Mouse (Mus musculus) adrenal gland, postnatal 10 days (tissue): ENCODE results near the gene Stag1. TPM values are rescaled to one million over a fixed set of nuclear protein-coding genes. Genes with fewer than 3 reads are reported as not detected.

Source experiments
- DNase-seq: peaks from one replicate; pipeline ENCODE4 v3.0.0; 2021; ENCODE audit warnings: mixed read lengths
- long read RNA-seq, 2 experiments: library from polyadenylated mRNA; stranded (forward); transcript quantifications; one replicate each; pipeline ENCODE4 v2.0.0; 2021
- total RNA-seq, 2 experiments: library from RNA; stranded (reverse); gene quantifications; 2 replicates each; pipeline ENCODE4 v1.2.3; 2021

Stag1 gene
- 10 to 100 TPM; 41.4 to 47.9 TPM for total RNA-seq
- long read RNA-seq, experiment 1, partial matches to known transcripts, result 1 of 9 reads
- long read RNA-seq, experiment 1, other reads (novel, unspliced or antisense), result 4 of 9 reads
- long read RNA-seq, experiment 2, full-length matches to known transcripts, result 10 of 15 reads
- long read RNA-seq, experiment 2, partial matches to known transcripts, result 3 of 15 reads
- long read RNA-seq, experiment 2, other reads (novel, unspliced or antisense), result 2 of 15 reads

GRCm38 (mm10) chr9:100597546-100597945 is at the start of gene Stag1:
Stag1 (plus strand) TSS chr9:100597798.
- no peak for DNase-seq

DNA sequence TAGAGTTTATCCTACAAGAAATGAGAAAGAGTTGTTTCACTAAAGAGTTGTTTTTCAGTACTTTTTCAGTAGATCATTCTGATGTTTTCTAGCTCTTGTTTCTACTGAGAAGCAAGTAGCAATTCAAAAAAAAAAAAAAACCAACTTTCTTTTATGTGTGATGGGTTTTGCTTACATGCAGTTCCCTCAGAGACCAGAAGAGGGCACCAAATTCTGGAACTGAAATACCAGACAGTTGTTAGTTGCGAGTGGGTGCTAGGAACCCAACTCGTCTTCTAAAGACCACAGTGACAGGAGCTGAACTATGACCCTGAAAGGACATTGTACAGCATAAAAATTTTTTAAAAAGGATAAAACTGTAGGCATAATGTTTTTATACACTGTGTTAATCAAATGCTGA is 49.3 kb upstream of the Stag1 start:
- peak; percentile 21 for DNase-seq

- DNase-seq, result no peak
Measured at GRCm38 (mm10) chr9:100555686-100556085, 41.9 kb upstream of the Stag1 start.

DNA sequence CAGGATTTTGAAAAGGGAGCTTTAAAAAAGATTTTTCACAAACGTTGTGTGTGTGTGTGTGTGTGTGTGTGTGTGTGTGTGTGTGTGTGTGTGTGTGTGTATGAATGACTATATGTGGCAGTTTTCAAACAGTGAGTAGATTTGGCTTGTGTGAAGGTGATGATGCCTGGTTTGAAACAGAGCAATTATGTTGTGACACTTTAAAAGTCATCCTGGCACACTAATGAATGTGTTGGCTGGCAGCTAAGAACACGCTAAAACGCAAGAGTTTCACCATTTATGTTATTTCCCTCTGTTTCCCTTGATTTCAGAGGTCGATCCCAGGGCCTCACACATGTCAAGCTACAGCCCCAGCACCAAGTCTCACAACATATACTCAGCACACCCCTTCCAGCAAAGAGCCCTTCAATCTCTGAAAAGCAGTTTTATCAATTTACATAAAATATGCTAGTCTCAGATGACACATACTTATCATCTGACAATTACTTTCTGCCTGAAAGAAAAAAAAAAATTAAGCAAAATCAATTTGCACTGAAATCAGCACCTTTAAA is 39.5 kb upstream of the Stag1 start:
- no peak for DNase-seq

DNA sequence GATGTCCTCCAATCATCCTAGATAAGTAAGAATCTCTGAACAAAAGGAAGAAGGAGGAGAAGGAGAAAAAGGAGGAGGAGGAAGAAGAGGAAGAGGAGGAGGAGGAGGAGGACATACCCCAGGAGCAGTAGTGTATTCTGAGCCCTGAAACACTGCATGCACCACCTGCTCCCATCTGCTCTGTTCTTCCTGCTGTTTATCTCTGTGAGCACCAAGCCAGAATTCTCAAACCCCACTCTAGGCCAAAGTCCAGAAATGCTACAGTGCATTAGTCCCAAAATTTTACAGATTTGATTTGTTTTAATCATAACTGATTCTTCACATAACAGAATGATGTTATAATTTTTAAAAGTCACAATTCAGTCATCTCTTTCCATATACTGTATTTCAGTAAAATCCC is 38.6 kb upstream of the Stag1 start:
- no peak for DNase-seq

DNA sequence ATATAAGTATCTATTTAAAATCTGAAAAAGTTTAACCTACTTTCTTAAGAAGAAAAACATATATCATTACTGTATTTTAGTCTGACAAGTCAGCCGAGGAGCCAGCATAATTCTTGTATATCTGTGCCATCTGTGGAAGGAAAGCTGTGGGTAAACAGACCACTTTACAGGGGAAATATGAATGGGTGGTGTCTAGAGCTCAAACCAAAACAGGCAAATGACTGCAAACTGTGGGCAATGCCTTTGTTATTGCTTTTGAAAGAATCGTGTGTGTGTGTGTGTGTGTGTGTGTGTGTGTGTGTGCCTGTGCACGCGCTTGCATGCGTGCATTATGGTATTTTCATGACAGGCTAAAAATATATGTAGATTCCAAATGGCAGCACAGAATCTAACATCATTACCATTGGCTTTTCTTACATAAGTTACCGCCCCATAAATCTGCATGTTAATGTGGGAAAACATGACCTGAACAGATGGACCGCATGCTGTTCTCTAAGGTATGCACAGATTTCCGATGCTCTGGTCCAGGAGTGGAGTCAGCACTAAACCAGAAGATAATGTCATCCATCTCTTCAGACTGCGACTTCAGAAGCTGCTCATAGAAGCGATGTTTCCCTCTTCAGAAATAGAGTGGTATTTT is 37.2 kb upstream of the Stag1 start:
- DNase-seq, result no peak

- peak; percentile 75 for DNase-seq
Measured at GRCm38 (mm10) chr9:100569798-100570625, 27.6 kb upstream of the Stag1 start.

- peak; percentile 53 for DNase-seq
Measured at GRCm38 (mm10) chr9:100570626-100571233, 26.9 kb upstream of the Stag1 start, which contains the start of gene Slc35g2. Slc35g2 (minus strand) TSS chr9:100571090.

GRCm38 (mm10) chr9:100571511-100571910 is 26.1 kb upstream of the Stag1 start:
- no peak for DNase-seq

DNA sequence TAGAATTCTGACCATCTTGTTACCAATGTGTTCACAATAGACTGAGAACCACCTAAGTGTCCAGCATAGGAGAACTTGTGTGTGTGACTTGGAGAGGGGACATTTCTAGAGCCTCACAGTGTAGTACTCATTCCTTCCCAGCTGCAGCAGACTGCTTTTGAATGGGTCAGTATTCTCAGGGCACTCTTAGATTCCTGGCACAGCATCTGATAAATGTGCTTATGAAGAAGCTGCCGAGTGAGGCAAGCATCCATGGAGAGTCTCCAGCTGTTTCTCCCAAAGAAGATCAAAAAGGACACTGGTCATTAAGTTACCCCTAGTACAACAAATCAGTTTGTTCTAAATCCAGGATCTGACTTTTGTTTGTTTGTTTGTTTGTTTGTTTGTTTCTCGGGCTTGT is 24.3 kb upstream of the Stag1 start:
- DNase-seq, result no peak

- DNase-seq, result no peak
Measured at GRCm38 (mm10) chr9:100573942-100574341, 23.7 kb upstream of the Stag1 start.

- no peak for DNase-seq
Measured at GRCm38 (mm10) chr9:100580196-100580740, 17.3 kb upstream of the Stag1 start.

GRCm38 (mm10) chr9:100581543-100582492 is 15.8 kb upstream of the Stag1 start:
- DNase-seq, result peak; percentile 23

DNA sequence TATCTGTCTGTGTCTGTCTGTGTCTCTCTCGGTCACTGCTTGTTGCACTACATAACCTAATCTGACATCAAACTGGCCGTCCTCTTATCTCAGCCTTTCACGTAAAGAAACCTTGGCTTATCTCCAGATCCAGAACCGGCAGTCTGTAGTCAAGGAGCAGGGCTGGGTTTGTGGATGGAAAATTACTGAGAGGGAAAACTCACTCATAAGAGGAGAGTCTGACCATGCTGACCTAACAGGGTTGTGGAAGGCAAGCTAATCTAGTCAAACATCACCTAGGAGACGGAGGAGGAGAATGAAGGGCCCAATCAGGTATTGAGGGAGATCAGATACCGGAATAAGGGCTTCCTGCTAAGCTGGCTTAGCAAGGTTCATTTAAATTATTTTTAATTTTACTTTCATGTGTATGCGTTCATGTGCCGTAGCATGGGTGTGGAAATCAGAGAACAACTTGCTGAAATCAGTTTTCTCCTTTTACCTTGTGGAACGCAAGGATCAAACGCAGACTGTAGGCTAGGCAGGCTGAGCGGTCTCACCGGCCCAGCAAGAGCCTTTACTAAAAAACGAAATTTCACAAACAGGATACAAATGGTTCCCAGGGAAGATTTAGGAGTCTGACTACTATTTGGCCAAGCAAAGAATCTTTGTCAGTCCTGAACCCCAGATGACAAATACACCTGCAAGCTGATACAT is 14.6 kb upstream of the Stag1 start:
- DNase-seq, result peak; percentile 54

DNA sequence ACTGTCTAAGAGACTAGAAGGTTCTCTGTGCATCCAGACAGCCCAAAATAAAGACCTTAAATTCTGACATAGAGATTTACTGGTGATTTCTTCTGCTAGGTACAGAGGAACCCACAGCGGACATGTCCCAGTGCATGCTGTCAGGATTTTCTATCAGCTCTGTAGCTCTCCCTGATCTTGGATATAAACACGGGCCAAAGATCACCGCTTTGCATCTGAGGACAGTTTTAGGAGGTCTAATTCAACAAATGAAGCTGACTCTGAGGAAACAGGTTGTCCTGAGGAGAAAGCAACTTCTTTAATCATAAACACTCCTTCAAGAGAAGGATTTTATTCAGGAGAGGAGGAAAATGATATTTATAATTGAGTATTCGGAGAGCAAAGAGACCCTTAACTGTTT is 13.6 kb upstream of the Stag1 start:
- no peak for DNase-seq

- no peak for DNase-seq
Measured at GRCm38 (mm10) chr9:100590462-100590861, 7.1 kb upstream of the Stag1 start.

- no peak for DNase-seq
Measured at GRCm38 (mm10) chr9:100596317-100596716, 1.3 kb upstream of the Stag1 start.

GRCm38 (mm10) chr9:100599761-100600328 is 2.2 kb downstream of the Stag1 start:
- DNase-seq, result peak; percentile 46

- DNase-seq, result no peak
Measured at GRCm38 (mm10) chr9:100602130-100602529, 4.5 kb downstream of the Stag1 start.

- no peak for DNase-seq
Measured at GRCm38 (mm10) chr9:100603156-100603555, 5.6 kb downstream of the Stag1 start.
